Mouse (Mus musculus) bone marrow, adult 2 months (tissue): ENCODE data around the gene Chst11.

Source experiments
- CTCF ChIP-seq: fragments of 200-500 bp; IDR thresholded peaks from 2 replicates; pipeline ENCODE4 v1.5.1; 2011; ENCODE audit warnings: low read length, control low read depth; ENCODE audit not compliant: control insufficient read depth, insufficient read depth
- POLR2A ChIP-seq: fragments of 200-500 bp; IDR thresholded peaks from 2 replicates; pipeline ENCODE4 v1.6.1; 2011; ENCODE audit warnings: low read depth, mild to moderate bottlenecking, control low read depth, low read length, borderline replicate concordance; ENCODE audit not compliant: control insufficient read depth

GRCm38 (mm10) chr10:82987394-82987793 lies 2.1 kb downstream of the Chst11 start:
- no peak for TF ChIP-seq CTCF
- TF ChIP-seq POLR2A: no peak
